Mouse (Mus musculus): Measurements from ENCODE around the gene Lrmda. TPM values are rescaled to one million over a fixed set of nuclear protein-coding genes. Genes with fewer than 3 reads are reported as not detected.

Lrmda gene
- polyA plus RNA-seq, 1 experiment from 2014 or later, result 0.53 TPM

- no peaks in the 10 kb centered on the region for H3K9me3 ChIP-seq (ENCODE audit: control insufficient read depth, low read length)
- H3K27ac ChIP-seq (ENCODE audit: low read depth, low read length), result peak overlapping the region; percentile 98
- no peaks in the 10 kb centered on the region for H3K27me3 ChIP-seq (ENCODE audit: control insufficient read depth, insufficient read depth, low read length)
- peak overlapping the region; percentile 99 for H3K4me3 ChIP-seq (ENCODE audit: low read length)
- peak overlapping the region; percentile 75 for H3K4me2 ChIP-seq (replicated peaks; ENCODE audit: low read depth, low read length)
- peak overlapping the region; percentile 31; the same call in 1 of the 2 replicates for H3K9ac ChIP-seq (ENCODE audit: low read depth, low read length)
- H3K36me3 ChIP-seq (ENCODE audit: control insufficient read depth, insufficient read depth, low read length), result no peaks in the 10 kb centered on the region; the same call in 1 of the 2 replicates
- 2% methylated on average over 26 of the region's 26 CpGs for WGBS
- ATAC-seq (ENCODE audit: low FRiP score, low TSS enrichment), result peak; percentile 18
- peaks cover 13% of the 10 kb centered on the region for H3K4me1 ChIP-seq (ENCODE audit: control insufficient read depth, insufficient read depth, low read length)
Measured at GRCm38 (mm10) chr14:21991251-21991780, 28.2 kb upstream of the Lrmda start.

GRCm38 (mm10) chr14:21991856-21992255 lies 27.7 kb upstream of the Lrmda start:
- peaks cover 13% of the 10 kb centered on the region for H3K4me1 ChIP-seq (ENCODE audit: control insufficient read depth, insufficient read depth, low read length)
- H3K27ac ChIP-seq (ENCODE audit: low read depth, low read length), result peak overlapping the region; percentile 98; the same call in 1 of the 2 replicates
- WGBS, result 20% methylated on average over 5 of the region's 5 CpGs
- no peak for ATAC-seq (ENCODE audit: low FRiP score, low TSS enrichment)
- H3K9me3 ChIP-seq (ENCODE audit: control insufficient read depth, low read length), result no peaks in the 10 kb centered on the region
- H3K4me3 ChIP-seq (ENCODE audit: low read length), result peak overlapping the region; percentile 99; the same call in 1 of the 2 replicates
- peak overlapping the region; percentile 75 for H3K4me2 ChIP-seq (replicated peaks; ENCODE audit: low read depth, low read length)
- H3K9ac ChIP-seq (ENCODE audit: low read depth, low read length), result peak overlapping the region; percentile 28; the same call in 1 of the 2 replicates
- H3K36me3 ChIP-seq (ENCODE audit: control insufficient read depth, insufficient read depth, low read length), result no peaks in the 10 kb centered on the region
- H3K27me3 ChIP-seq (ENCODE audit: control insufficient read depth, insufficient read depth, low read length), result no peaks in the 10 kb centered on the region

GRCm38 (mm10) chr14:21992321-21992885 lies 27.1 kb upstream of the Lrmda start:
- Histone ChIP-seq H3K9ac (ENCODE audit: low read depth, low read length) (peak overlapping the region; percentile 28; the same call in 1 of the 2 replicates), H3K36me3 (ENCODE audit: control insufficient read depth, insufficient read depth, low read length) (no peaks in the 10 kb centered on the region), H3K9me3 (ENCODE audit: control insufficient read depth, low read length) (no peaks in the 10 kb centered on the region), H3K4me3 (ENCODE audit: low read length) (peak overlapping the region; percentile 99; the same call in 1 of the 2 replicates), H3K27ac (ENCODE audit: low read depth, low read length) (no peak overlapping the region), H3K4me2 (replicated peaks; ENCODE audit: low read depth, low read length) (peak overlapping the region; percentile 75), H3K27me3 (ENCODE audit: control insufficient read depth, insufficient read depth, low read length) (no peaks in the 10 kb centered on the region), H3K4me1 (ENCODE audit: control insufficient read depth, insufficient read depth, low read length) (peaks cover 13% of the 10 kb centered on the region)
- no peak for ATAC-seq (ENCODE audit: low FRiP score, low TSS enrichment)
- 54% methylated on average over 4 of the region's 4 CpGs for WGBS

GRCm38 (mm10) chr14:21993251-21994060 lies 26.1 kb upstream of the Lrmda start:
- ATAC-seq (ENCODE audit: low FRiP score, low TSS enrichment), result no peak
- Histone ChIP-seq H3K4me1 (ENCODE audit: control insufficient read depth, insufficient read depth, low read length) (peaks cover 13% of the 10 kb centered on the region), H3K9me3 (ENCODE audit: control insufficient read depth, low read length) (no peaks in the 10 kb centered on the region), H3K36me3 (ENCODE audit: control insufficient read depth, insufficient read depth, low read length) (no peaks in the 10 kb centered on the region), H3K4me2 (replicated peaks; ENCODE audit: low read depth, low read length) (peak overlapping the region; percentile 59), H3K9ac (ENCODE audit: low read depth, low read length) (peak overlapping the region; percentile 51; the same call in 1 of the 2 replicates), H3K27me3 (ENCODE audit: control insufficient read depth, insufficient read depth, low read length) (no peaks in the 10 kb centered on the region), H3K4me3 (ENCODE audit: low read length) (peak overlapping the region; percentile 45), H3K27ac (ENCODE audit: low read depth, low read length) (peak overlapping the region; percentile 30)
- 21% methylated on average over 14 of the region's 14 CpGs for WGBS

- ATAC-seq (ENCODE audit: low FRiP score, low TSS enrichment), result no peak
- Histone ChIP-seq H3K4me1 (ENCODE audit: control insufficient read depth, insufficient read depth, low read length) (peaks cover 13% of the 10 kb centered on the region), H3K27me3 (ENCODE audit: control insufficient read depth, insufficient read depth, low read length) (no peaks in the 10 kb centered on the region), H3K36me3 (ENCODE audit: control insufficient read depth, insufficient read depth, low read length) (no peaks in the 10 kb centered on the region), H3K4me3 (ENCODE audit: low read length) (peak overlapping the region; percentile 45), H3K4me2 (replicated peaks; ENCODE audit: low read depth, low read length) (peak overlapping the region; percentile 59), H3K27ac (ENCODE audit: low read depth, low read length) (peak overlapping the region; percentile 39), H3K9ac (ENCODE audit: low read depth, low read length) (peak overlapping the region; percentile 51), H3K9me3 (ENCODE audit: control insufficient read depth, low read length) (no peaks in the 10 kb centered on the region)
- WGBS, result 1% methylated on average over 44 of the region's 44 CpGs
Measured at GRCm38 (mm10) chr14:21994061-21994990, 25.2 kb upstream of the Lrmda start.

GRCm38 (mm10) chr14:21995031-21995754 lies 24.3 kb upstream of the Lrmda start:
- Histone ChIP-seq H3K4me2 (replicated peaks; ENCODE audit: low read depth, low read length) (peak overlapping the region; percentile 59), H3K27ac (ENCODE audit: low read depth, low read length) (peak overlapping the region; percentile 39; the same call in 1 of the 2 replicates), H3K9ac (ENCODE audit: low read depth, low read length) (peak overlapping the region; percentile 51), H3K4me1 (ENCODE audit: control insufficient read depth, insufficient read depth, low read length) (peaks cover 13% of the 10 kb centered on the region), H3K4me3 (ENCODE audit: low read length) (peak overlapping the region; percentile 45), H3K9me3 (ENCODE audit: control insufficient read depth, low read length) (no peaks in the 10 kb centered on the region), H3K27me3 (ENCODE audit: control insufficient read depth, insufficient read depth, low read length) (no peaks in the 10 kb centered on the region), H3K36me3 (ENCODE audit: control insufficient read depth, insufficient read depth, low read length) (no peaks in the 10 kb centered on the region)
- peak; percentile 80 for ATAC-seq (ENCODE audit: low FRiP score, low TSS enrichment)
- 1% methylated on average over 36 of the region's 36 CpGs for WGBS

- WGBS, result 97% methylated on average over 4 of the region's 4 CpGs
Measured at GRCm38 (mm10) chr14:21999588-21999987, 19.9 kb upstream of the Lrmda start.

GRCm38 (mm10) chr14:22003231-22003630 lies 16.3 kb upstream of the Lrmda start:
- ATAC-seq (ENCODE audit: low FRiP score, low TSS enrichment), result no peak
- Histone ChIP-seq H3K27me3 (ENCODE audit: control insufficient read depth, insufficient read depth, low read length) (0 out of 2 replicates have a peak, but pooled peaks cover 5% of the 10 kb centered on the region), H3K27ac (ENCODE audit: low read depth, low read length) (no peak overlapping the region), H3K36me3 (ENCODE audit: control insufficient read depth, insufficient read depth, low read length) (no peaks in the 10 kb centered on the region), H3K4me1 (ENCODE audit: control insufficient read depth, insufficient read depth, low read length) (no peaks in the 10 kb centered on the region), H3K9ac (ENCODE audit: low read depth, low read length) (no peak overlapping the region), H3K4me3 (ENCODE audit: low read length) (no peak overlapping the region), H3K4me2 (replicated peaks; ENCODE audit: low read depth, low read length) (no peak overlapping the region), H3K9me3 (ENCODE audit: control insufficient read depth, low read length) (no peaks in the 10 kb centered on the region)
- 89% methylated on average over 1 of the region's 1 CpGs for WGBS

More at GRCm38 (mm10) chr14:21999588-21999987, 19.9 kb upstream of the Lrmda start:
- no peak overlapping the region for H3K4me3 ChIP-seq (ENCODE audit: low read length)
- H3K4me1 ChIP-seq (ENCODE audit: control insufficient read depth, insufficient read depth, low read length), result no peaks in the 10 kb centered on the region
- no peaks in the 10 kb centered on the region for H3K36me3 ChIP-seq (ENCODE audit: control insufficient read depth, insufficient read depth, low read length)
- no peak overlapping the region for H3K27ac ChIP-seq (ENCODE audit: low read depth, low read length)
- H3K9me3 ChIP-seq (ENCODE audit: control insufficient read depth, low read length), result no peaks in the 10 kb centered on the region
- ATAC-seq (ENCODE audit: low FRiP score, low TSS enrichment), result no peak
- H3K27me3 ChIP-seq (ENCODE audit: control insufficient read depth, insufficient read depth, low read length), result 0 out of 2 replicates have a peak, but pooled peaks cover 3% of the 10 kb centered on the region
- H3K9ac ChIP-seq (ENCODE audit: low read depth, low read length), result no peak overlapping the region
- H3K4me2 ChIP-seq (replicated peaks; ENCODE audit: low read depth, low read length), result no peak overlapping the region

Data from kidney, embryonic 14.5 days (tissue).